ENCODE assay signal across 9 mouse cellular contexts in genomic region chr1:88300301-88301050, GRCm38 (mm10). TPM values are rescaled to one million over a fixed set of nuclear protein-coding genes. Genes with fewer than 3 reads are reported as not detected.
A peak's percentile ranks its signal among the peaks of the same experiment; 100 is the strongest.
DNase-seq lines count a peak whose midpoint lies in the region; ATAC-seq and TF ChIP-seq lines count a peak whose summit lies in the region.
"Had no signal": no experiment of that assay in that cellular context is flagged by ENCODE, and none has a peak within 500 bp of the region (broad histone marks: within the 10 kb centered on the region; RNA-seq: fewer than 3 reads in every experiment).

No protein-coding gene starts in this region.

- H3K27me3 ChIP-seq in lung, postnatal 0 days (replicated peaks; ENCODE audit: insufficient read depth, low read length): no peaks in the 10 kb centered on the region
- no peaks in the 10 kb centered on the region for H3K27me3 ChIP-seq in liver, embryonic 12.5 days (replicated peaks)
- H3K27me3 ChIP-seq in stomach, embryonic 16.5 days (ENCODE audit: control insufficient read depth, insufficient read depth, low read length): no peaks in the 10 kb centered on the region

- no peak for TF ChIP-seq POLR2A in embryonic fibroblast, embryonic 13.5 days (IDR thresholded peaks at IDR 0.05; ENCODE audit: low read depth, low read length)

- ATAC-seq in lung, postnatal 0 days: peak; percentile 19; the same call in 1 of the 2 replicates
- ATAC-seq in liver, embryonic 12.5 days: peak; percentile 35; the same call in 1 of the 2 replicates
- ATAC-seq in stomach, embryonic 16.5 days (ENCODE audit: insufficient read depth, low FRiP score): 0 out of 2 replicates have a peak, but pooled peaks have one; percentile 15
- no peak for ATAC-seq in granulocyte monocyte progenitor cell, adult 5-6 weeks (replicated peaks; ENCODE audit: poor library complexity, severe bottlenecking)

- H3K4me3 ChIP-seq in lung, postnatal 0 days (ENCODE audit: low read depth, low read length): no peak overlapping the region
- no peak overlapping the region for H3K4me3 ChIP-seq in embryonic fibroblast, embryonic 13.5 days (ENCODE audit: insufficient read depth, low read length)
- H3K4me3 ChIP-seq in liver, embryonic 12.5 days: no peak overlapping the region
- H3K4me3 ChIP-seq in stomach, embryonic 16.5 days (replicated peaks; ENCODE audit: low read length): no peak overlapping the region
- H3K4me3 ChIP-seq: myocyte had no signal

- no peak overlapping the region for H3K27ac ChIP-seq in lung, postnatal 0 days (ENCODE audit: low read length)
- no peak overlapping the region for H3K27ac ChIP-seq in embryonic fibroblast, embryonic 13.5 days (ENCODE audit: insufficient read depth, low read length)
- no peak overlapping the region for H3K27ac ChIP-seq in liver, embryonic 12.5 days
- no peak overlapping the region for H3K27ac ChIP-seq in stomach, embryonic 16.5 days (ENCODE audit: low read length)

- 36% methylated on average over 5 of the region's 5 CpGs for WGBS in lung, postnatal 0 days
- WGBS in liver, embryonic 12.5 days (ENCODE audit: insufficient replicate concordance): 26% methylated on average over 5 of the region's 5 CpGs
- 40% methylated on average over 5 of the region's 5 CpGs for WGBS in stomach, embryonic 16.5 days

- no peaks in the 10 kb centered on the region for H3K4me1 ChIP-seq in lung, postnatal 0 days (ENCODE audit: insufficient read depth, low read depth, low read length)
- H3K4me1 ChIP-seq in embryonic fibroblast, embryonic 13.5 days (ENCODE audit: control insufficient read depth, insufficient read depth, low read length): no peaks in the 10 kb centered on the region
- H3K4me1 ChIP-seq in liver, embryonic 12.5 days: no peaks in the 10 kb centered on the region
- no peaks in the 10 kb centered on the region for H3K4me1 ChIP-seq in stomach, embryonic 16.5 days (ENCODE audit: control insufficient read depth, insufficient read depth, low read length)

- TF ChIP-seq EP300 in lung, postnatal 0 days (IDR thresholded peaks at IDR 0.05): no peak

- no peak for TF ChIP-seq CTCF in lung, postnatal 0 days (IDR thresholded peaks at IDR 0.05)
- peak; percentile 22; the same call in 1 of the 2 replicates for TF ChIP-seq CTCF in embryonic fibroblast, embryonic 13.5 days (IDR thresholded peaks at IDR 0.05; ENCODE audit: borderline replicate concordance, insufficient read depth, low read length)

- peaks cover 49% of the 10 kb centered on the region for H3K9me3 ChIP-seq in lung, postnatal 0 days (ENCODE audit: low read length)
- H3K9me3 ChIP-seq in liver, embryonic 12.5 days (replicated peaks): peaks cover 50% of the 10 kb centered on the region
- peaks cover 40% of the 10 kb centered on the region for H3K9me3 ChIP-seq in stomach, embryonic 16.5 days (replicated peaks; ENCODE audit: control insufficient read depth, low read length)

- H3K4me2 ChIP-seq in lung, postnatal 0 days (replicated peaks; ENCODE audit: low read depth, low read length): no peak overlapping the region
- H3K4me2 ChIP-seq in liver, embryonic 12.5 days: no peak overlapping the region
- H3K4me2 ChIP-seq in stomach, embryonic 16.5 days (ENCODE audit: low read depth, low read length): no peak overlapping the region

- no peaks in the 10 kb centered on the region for H3K36me3 ChIP-seq in lung, postnatal 0 days (ENCODE audit: insufficient read depth, low read length)
- no peaks in the 10 kb centered on the region for H3K36me3 ChIP-seq in liver, embryonic 12.5 days
- H3K36me3 ChIP-seq in stomach, embryonic 16.5 days (ENCODE audit: control insufficient read depth, insufficient read depth, low read length): no peaks in the 10 kb centered on the region

- H3K9ac ChIP-seq in lung, postnatal 0 days (replicated peaks; ENCODE audit: low read depth): no peak overlapping the region
- H3K9ac ChIP-seq in liver, embryonic 12.5 days: no peak overlapping the region
- no peak overlapping the region for H3K9ac ChIP-seq in stomach, embryonic 16.5 days (ENCODE audit: low read length)

- peak; percentile 7 for DNase-seq in lung, postnatal 0 days (ENCODE audit: low spot score)
- no peak for DNase-seq in lung, postnatal 14 days
- DNase-seq in cerebellum, adult 9-11 months: no peak

RNA-seq across cellular contexts. Expression of gene Trpm8, which starts 23.0 kb away (rescaled TPM):
- 0.05 TPM in 1 of 2 replicates, not detected in the other for polyA plus RNA-seq in lung, postnatal 0 days (2015; fragmentation: Nextera tagmentation; extraction: Ambion mirVana)
- not detected in 2 replicates for polyA plus RNA-seq in embryonic fibroblast, embryonic 13.5 days (2011; ENCODE audit: insufficient read length, low read depth, missing spikeins)
- not detected in 2 replicates for polyA plus RNA-seq in liver, embryonic 12.5 days (2016; fragmentation: Nextera tagmentation; extraction: Ambion mirVana)
- not detected in 2 replicates for polyA plus RNA-seq in stomach, embryonic 16.5 days (2015; fragmentation: Nextera tagmentation; extraction: Ambion mirVana)
- not detected in 2 replicates for total RNA-seq in granulocyte monocyte progenitor cell, adult 5-6 weeks (2014; fragmentation: Nextera tagmentation)
- total RNA-seq in granulocyte monocyte progenitor cell, adult 5-6 weeks (2017): not detected in 2 replicates
- polyA plus RNA-seq: large intestine, adult 2 months had no signal

RNA-seq across cellular contexts. Expression of gene Hjurp, which starts 23.0 kb away (rescaled TPM):
- polyA plus RNA-seq in lung, postnatal 0 days (2015; fragmentation: Nextera tagmentation; extraction: Ambion mirVana): 21.9 and 26.0 TPM in 2 replicates
- polyA plus RNA-seq in embryonic fibroblast, embryonic 13.5 days (2011; ENCODE audit: insufficient read length, low read depth, missing spikeins): 106 and 122 TPM in 2 replicates
- 104 and 106 TPM in 2 replicates for polyA plus RNA-seq in liver, embryonic 12.5 days (2016; fragmentation: Nextera tagmentation; extraction: Ambion mirVana)
- polyA plus RNA-seq in stomach, embryonic 16.5 days (2015; fragmentation: Nextera tagmentation; extraction: Ambion mirVana): 169 and 173 TPM in 2 replicates
- total RNA-seq in granulocyte monocyte progenitor cell, adult 5-6 weeks (2014; fragmentation: Nextera tagmentation): 116 and 136 TPM in 2 replicates
- 142 and 147 TPM in 2 replicates for total RNA-seq in granulocyte monocyte progenitor cell, adult 5-6 weeks (2017)
